Mouse (Mus musculus) effector memory CD4-positive, alpha-beta T cell, adult 7 months (primary cell): ENCODE data around the gene Gm49359. TPM values are rescaled to one million over a fixed set of nuclear protein-coding genes. Genes with fewer than 3 reads are reported as not detected.

Source experiments
- polyA plus RNA-seq: library from polyadenylated mRNA; unstranded; fragments of 100-300 nt; shearing (Covaris generic); gene quantifications from one replicate; pipeline ENCODE4 v1.2.1, GENCODE M21; 2017

The Gm49359 gene
- 6.1 TPM for polyA plus RNA-seq

DNA sequence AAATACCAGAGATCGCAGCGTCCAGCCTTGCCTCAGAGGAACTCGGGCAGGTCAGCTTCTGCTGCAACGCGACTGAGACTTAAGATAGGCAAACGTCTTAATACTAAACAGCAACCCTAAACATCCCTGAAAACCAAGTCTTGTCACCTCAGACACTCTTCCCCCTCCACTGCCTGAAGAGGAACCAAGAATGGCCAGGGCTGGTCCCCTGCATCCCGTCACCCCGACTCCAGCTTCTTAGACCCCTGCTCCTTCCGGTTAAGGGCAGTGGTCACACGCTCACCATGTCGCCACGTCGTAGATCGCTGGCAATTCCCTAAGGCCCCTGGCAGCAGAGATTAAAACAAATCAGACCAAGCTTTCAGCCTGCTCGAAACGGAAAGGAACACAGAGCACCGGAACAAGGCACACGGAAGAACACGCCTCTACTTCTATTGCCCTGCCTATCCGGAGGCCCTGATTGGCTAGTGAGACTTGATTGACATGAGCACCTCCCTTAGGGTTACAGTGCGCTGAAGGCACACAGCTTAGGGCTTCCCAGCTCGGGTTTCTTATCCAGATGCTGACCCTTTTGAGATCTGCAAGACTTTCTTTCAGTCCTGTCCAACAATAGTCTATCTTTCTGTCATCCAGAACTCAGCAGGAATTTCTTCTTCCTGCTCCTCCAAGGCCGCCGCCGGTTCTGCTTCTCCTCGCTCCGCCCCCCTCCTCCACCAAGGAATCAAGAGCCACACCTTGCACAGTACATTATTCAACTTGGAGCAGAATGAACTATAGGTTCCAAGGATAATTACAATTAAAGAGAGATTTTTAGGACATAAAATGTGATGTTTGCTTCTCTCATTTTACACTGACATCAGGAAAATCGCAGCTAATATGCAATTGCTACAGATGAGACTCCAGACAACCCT lies at the start of gene Gm49359:
Gm49359 (minus strand) TSS at position 409 of the 911 bp plus-strand sequence.

Other genes with a start within 250 kb of the Gm49359 start
- 1.4 TPM for gene Gm3604, start 83.7 kb downstream of the Gm49359 start, polyA plus RNA-seq
- 0.30 TPM for gene Zfp935, start 91.7 kb upstream of the Gm49359 start, polyA plus RNA-seq
- 3.5 TPM for gene Zfp934, start 104.4 kb upstream of the Gm49359 start, polyA plus RNA-seq
- 0.61 TPM for gene 6720489N17Rik, start 157.3 kb upstream of the Gm49359 start, polyA plus RNA-seq